Comparison of ENCODE assay signal across 9 mouse cellular contexts in the genomic region with DNA sequence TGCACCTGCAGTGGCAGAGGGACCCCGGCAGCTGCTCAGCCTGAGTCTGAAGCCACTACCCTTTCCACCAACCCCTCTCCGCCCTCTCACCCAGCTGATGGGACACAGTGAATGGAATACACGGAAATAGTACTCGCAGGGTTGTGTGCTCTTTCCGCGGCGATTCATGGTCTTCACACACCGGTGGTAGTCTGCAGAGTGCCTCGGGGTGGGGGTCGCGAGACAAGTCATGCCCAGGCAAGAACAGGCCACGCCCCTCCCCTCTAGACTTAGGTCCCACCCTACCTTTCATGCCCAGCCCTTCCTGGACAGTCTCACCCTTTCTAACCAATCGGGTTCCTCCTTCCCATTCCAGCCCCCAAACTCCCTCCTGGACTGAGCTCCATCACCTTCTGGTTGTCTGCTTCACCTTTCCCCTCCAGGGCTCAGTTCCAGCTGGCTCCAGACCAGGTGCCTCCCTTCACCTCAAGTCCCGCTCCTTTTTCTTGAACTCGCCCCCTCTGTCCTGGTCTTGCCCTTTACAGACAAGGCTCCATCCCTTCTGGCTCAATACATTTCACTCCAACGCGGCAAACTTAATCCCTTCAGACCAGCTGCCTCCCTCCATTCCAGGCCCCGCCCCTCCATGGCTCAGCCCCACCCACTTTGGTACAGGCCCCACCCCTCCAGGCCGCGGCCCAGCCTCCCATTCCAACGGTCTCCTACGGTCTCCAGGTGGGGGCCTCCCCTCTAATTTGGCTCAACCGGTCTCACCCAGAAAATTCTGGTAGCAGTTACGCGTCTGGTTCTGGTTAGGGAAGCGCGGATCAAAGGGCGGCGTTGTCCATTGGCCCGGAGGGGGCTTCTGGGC. TPM values are rescaled to one million over a fixed set of nuclear protein-coding genes. Genes with fewer than 3 reads are reported as not detected.
DNase-seq lines count a peak whose midpoint lies in the region; ATAC-seq and TF ChIP-seq lines count a peak whose summit lies in the region.
"Had no signal": no experiment of that assay in that cellular context is flagged by ENCODE, and none has a peak within 500 bp of the region (broad histone marks: within the 10 kb centered on the region; RNA-seq: fewer than 3 reads in every experiment).

No protein-coding gene starts in this region.

- peak overlapping the region; percentile 62 for H3K4me2 ChIP-seq in heart, embryonic 14.5 days (ENCODE audit: low read length)

- TF ChIP-seq POLR2A in brain, embryonic 14.5 days (IDR thresholded peaks at IDR 0.05; ENCODE audit: borderline replicate concordance, extremely low read depth, insufficient read depth, insufficient read length, poor library complexity, severe bottlenecking) = no peak

- no peaks in the 10 kb centered on the region for H3K36me3 ChIP-seq in heart, embryonic 14.5 days (ENCODE audit: control insufficient read depth, insufficient read depth, low read length)

- no peak for TF ChIP-seq CTCF in brain, embryonic 14.5 days (IDR thresholded peaks at IDR 0.05; ENCODE audit: borderline replicate concordance, extremely low read depth, insufficient read depth, insufficient read length)

- peaks cover 9 to 14% of the 10 kb centered on the region in 2 experiments for H3K4me1 ChIP-seq in heart, embryonic 14.5 days (ENCODE audit: control insufficient read depth in 2 of 2, insufficient read depth in 2 of 2, low read length in 2 of 2)

- peak overlapping the region; percentile 40 to 43 for H3K4me3 ChIP-seq in heart, embryonic 14.5 days (ENCODE audit: control insufficient read depth in 1 of 2, insufficient read depth in 1 of 2, low read depth in 1 of 2, low read length in 2 of 2)

- peak overlapping the region; percentile 56 for H3K9ac ChIP-seq in heart, embryonic 14.5 days (ENCODE audit: low read length)

- peak; percentile 18 to 19 for DNase-seq in frontal cortex, postnatal 10 days (ENCODE audit: low spot score in 2 of 2)
- DNase-seq in frontal cortex, postnatal 14 days (ENCODE audit: low spot score in 2 of 2) = no peak
- DNase-seq in brain, embryonic 14.5 days (ENCODE audit: low read depth) = peak; percentile 49
- DNase-seq in kidney, postnatal 10 days = peak; percentile 79
- DNase-seq in lung, postnatal 4 days = peak; percentile 56 to 69
- DNase-seq in spleen, postnatal 14 days (ENCODE audit: low spot score in 2 of 2) = peak; percentile 59 to 68

- 1% methylated on average over 30 of the region's 30 CpGs for WGBS in heart, embryonic 14.5 days

- peak; percentile 75 for ATAC-seq in heart, embryonic 14.5 days (ENCODE audit: insufficient number of reproducible peaks, insufficient read depth, low FRiP score, low read depth)
- ATAC-seq in activated CD4-positive, CD25-positive, alpha-beta regulatory T cell, adult 4 months = no peak

- no peaks in the 10 kb centered on the region for H3K27me3 ChIP-seq in heart, embryonic 14.5 days (ENCODE audit: control insufficient read depth, insufficient read depth, low read length)
- H3K27me3 ChIP-seq: CH12.LX had no signal

- 0 out of 4 replicates have a peak overlapping the region, but pooled peaks of 1 of the 2 experiments have one; percentile 41 for H3K27ac ChIP-seq in heart, embryonic 14.5 days (replicated peaks in 1 of 2; ENCODE audit: control insufficient read depth in 1 of 2, insufficient read depth in 1 of 2, low read depth in 2 of 2, low read length in 2 of 2)

- no peaks in the 10 kb centered on the region for H3K9me3 ChIP-seq in heart, embryonic 14.5 days (ENCODE audit: control insufficient read depth, low read length)

RNA-seq across cellular contexts. Expression of a gene that starts 0.7 kb away (rescaled TPM):
- polyA plus RNA-seq in brain, embryonic 14.5 days (2012; rRNA removed) = 26.2 and 27.5 TPM in 2 replicates
- 30.4 and 30.6 TPM in 2 replicates for polyA plus RNA-seq in heart, embryonic 14.5 days (2014; fragmentation: Nextera tagmentation; extraction: Ambion mirVana)
- polyA plus RNA-seq in activated CD4-positive, CD25-positive, alpha-beta regulatory T cell, adult 4 months (2017; shearing (Covaris generic)) = 1 to 10 TPM; 2.1 to 4.5 TPM

RNA-seq across cellular contexts. Expression of a gene that starts 12.3 kb away (rescaled TPM):
- polyA plus RNA-seq in brain, embryonic 14.5 days (2012; rRNA removed) = 197 and 214 TPM in 2 replicates
- polyA plus RNA-seq in heart, embryonic 14.5 days (2014; fragmentation: Nextera tagmentation; extraction: Ambion mirVana) = 47.5 and 47.6 TPM in 2 replicates
- 10 to 100 TPM; 19.7 to 28.9 TPM for polyA plus RNA-seq in activated CD4-positive, CD25-positive, alpha-beta regulatory T cell, adult 4 months (2017; shearing (Covaris generic))

RNA-seq across cellular contexts. Expression of a gene that starts 18.9 kb away (rescaled TPM):
- polyA plus RNA-seq in brain, embryonic 14.5 days (2012; rRNA removed) = not detected in 2 replicates
- polyA plus RNA-seq in heart, embryonic 14.5 days (2014; fragmentation: Nextera tagmentation; extraction: Ambion mirVana) = not detected in 2 replicates
- polyA plus RNA-seq in activated CD4-positive, CD25-positive, alpha-beta regulatory T cell, adult 4 months (2017; shearing (Covaris generic)) = not detected

RNA-seq across cellular contexts. Expression of a gene that starts 27.1 kb away (rescaled TPM):
- 0.03 and 0.05 TPM in 2 replicates for polyA plus RNA-seq in brain, embryonic 14.5 days (2012; rRNA removed)
- polyA plus RNA-seq in heart, embryonic 14.5 days (2014; fragmentation: Nextera tagmentation; extraction: Ambion mirVana) = 0.08 TPM in 1 of 2 replicates, not detected in the other
- polyA plus RNA-seq in activated CD4-positive, CD25-positive, alpha-beta regulatory T cell, adult 4 months (2017; shearing (Covaris generic)) = not detected

RNA-seq across cellular contexts. Expression of a gene that starts 30.5 kb away (rescaled TPM):
- polyA plus RNA-seq in brain, embryonic 14.5 days (2012; rRNA removed) = 0.16 and 0.38 TPM in 2 replicates
- polyA plus RNA-seq in heart, embryonic 14.5 days (2014; fragmentation: Nextera tagmentation; extraction: Ambion mirVana) = not detected in 2 replicates
- polyA plus RNA-seq in activated CD4-positive, CD25-positive, alpha-beta regulatory T cell, adult 4 months (2017; shearing (Covaris generic)) = not detected

Comparison
In these comparisons a context has a peak if more than half of its experiments do, and no peak if none do; other contexts are left out.
1. DNase-seq: peak in frontal cortex, postnatal 10 days (2 of 2), brain, embryonic 14.5 days (single experiment), kidney, postnatal 10 days (single experiment), lung, postnatal 4 days (2 of 2) and spleen, postnatal 14 days (2 of 2); none in frontal cortex, postnatal 14 days (0 of 2).